Mouse (Mus musculus) left cerebral cortex, adult 8-10 months (tissue): ENCODE measurements around the gene Col11a2. TPM values are rescaled to one million over a fixed set of nuclear protein-coding genes. Genes with fewer than 3 reads are reported as not detected.

ENCODE experiments used
- DNase-seq, 2 experiments: peaks; one replicate each; pipeline ENCODE4 v3.0.0; 2022; ENCODE audit warnings: low spot score in 2 of 2
- total RNA-seq, 4 experiments: library from RNA; stranded (reverse); gene quantifications; 2 replicates each; pipeline ENCODE4 v1.2.4; 2022

Col11a2 gene
- total RNA-seq, 4 experiments from 2014 or later, result 12.6 to 18.0 (median 16.8) TPM

DNA sequence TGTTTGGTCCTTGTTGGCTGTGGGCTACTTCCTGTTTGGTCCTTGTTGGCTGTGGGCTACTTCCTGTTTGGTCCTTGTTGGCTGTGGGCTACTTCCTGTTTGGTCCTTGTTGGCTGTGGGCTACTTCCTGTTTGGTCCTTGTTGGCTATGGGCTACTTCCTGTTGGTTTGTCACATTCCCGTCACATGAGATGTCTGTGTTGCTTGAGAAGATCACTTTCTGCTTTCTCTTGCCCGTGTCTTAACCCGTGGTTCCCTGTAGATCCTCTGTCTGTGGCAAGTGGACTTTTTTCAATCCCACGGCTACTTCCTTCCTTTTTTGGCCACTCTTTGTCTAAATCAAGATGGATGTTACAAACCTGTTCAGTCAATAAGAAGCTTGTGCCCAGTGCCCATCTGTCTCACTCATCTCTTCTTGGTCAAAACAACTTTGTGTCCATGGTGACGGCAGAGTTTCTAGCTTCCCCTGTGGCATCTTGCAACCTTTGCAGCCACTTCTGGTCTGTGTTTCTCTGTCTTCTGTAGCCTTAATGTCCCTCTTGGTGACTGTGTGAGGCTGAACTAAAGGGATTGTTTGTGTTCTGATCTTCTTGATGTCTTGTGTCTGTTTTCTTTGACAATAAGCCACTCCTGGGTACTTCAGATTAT is 8.3 kb downstream of the Col11a2 start:
- DNase-seq, result no peak

DNA sequence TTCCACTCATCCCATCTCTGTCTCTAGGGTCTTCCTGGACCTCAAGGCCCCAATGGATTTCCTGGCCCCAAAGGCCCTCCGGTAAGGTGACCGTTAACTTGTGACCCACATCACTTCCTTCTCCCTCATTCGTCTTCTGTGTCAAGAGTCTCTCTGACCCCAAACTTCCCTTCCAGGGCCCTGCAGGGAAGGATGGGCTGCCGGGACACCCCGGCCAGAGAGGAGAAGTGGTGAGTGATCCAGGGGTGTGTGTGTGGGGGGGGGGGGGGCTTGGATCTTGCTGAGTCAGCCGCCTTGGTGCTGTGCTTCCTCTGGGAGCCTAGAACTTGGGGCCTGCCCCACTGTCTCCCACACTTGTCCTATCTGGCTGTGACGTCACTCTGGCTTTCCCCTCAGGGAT is 18.0 kb downstream of the Col11a2 start:
- DNase-seq, result no peak

- DNase-seq, result no peak
Measured at GRCm38 (mm10) chr17:34068864-34069263, 29.6 kb downstream of the Col11a2 start.

DNA sequence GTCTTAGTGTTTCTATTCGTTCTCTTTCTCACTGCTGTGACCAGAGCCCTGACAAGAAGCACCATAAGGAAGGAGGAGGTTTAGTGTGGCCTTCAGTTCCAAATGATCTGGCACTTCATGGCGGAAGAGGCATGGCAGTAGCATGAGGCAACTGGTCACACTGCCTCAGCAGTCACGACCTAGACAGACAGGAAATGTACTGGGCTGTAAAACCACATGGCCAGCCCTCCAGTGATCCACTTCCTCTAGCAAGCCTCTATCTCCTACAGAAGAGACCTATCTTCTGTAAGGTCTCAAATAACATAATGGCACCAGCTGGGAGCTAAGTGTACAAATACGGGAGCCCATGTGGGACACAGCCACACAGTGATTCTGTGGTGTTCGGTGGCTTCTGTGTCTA is 32.9 kb downstream of the Col11a2 start:
- DNase-seq, result no peak

- DNase-seq, result peak in 1 of 2 experiments; percentile 23
Measured at GRCm38 (mm10) chr17:34075271-34075670, 36.0 kb downstream of the Col11a2 start.

- DNase-seq, result peak in 1 of 2 experiments; percentile 37
Measured at GRCm38 (mm10) chr17:34077549-34077948, 38.3 kb downstream of the Col11a2 start.

DNA sequence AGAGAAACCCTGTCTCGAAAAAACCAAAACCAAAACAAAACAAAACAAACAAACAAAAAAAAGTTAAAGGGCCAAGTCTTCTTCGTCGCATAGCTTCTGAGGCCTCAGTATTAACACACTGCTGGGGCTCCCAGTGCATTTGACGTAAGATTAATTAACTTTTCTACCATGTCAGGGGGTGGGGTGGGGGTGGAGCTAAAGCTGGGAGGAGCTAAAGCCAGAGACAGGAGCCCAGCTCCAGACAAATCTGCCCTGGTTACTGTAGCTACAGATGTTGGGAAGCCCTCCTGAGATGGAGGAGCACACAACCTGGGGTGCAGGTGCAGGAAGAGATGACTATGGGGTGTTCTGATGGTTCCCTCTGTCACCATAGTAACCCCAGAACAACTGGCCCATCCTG is 38.9 kb downstream of the Col11a2 start:
- DNase-seq, result no peak

DNA sequence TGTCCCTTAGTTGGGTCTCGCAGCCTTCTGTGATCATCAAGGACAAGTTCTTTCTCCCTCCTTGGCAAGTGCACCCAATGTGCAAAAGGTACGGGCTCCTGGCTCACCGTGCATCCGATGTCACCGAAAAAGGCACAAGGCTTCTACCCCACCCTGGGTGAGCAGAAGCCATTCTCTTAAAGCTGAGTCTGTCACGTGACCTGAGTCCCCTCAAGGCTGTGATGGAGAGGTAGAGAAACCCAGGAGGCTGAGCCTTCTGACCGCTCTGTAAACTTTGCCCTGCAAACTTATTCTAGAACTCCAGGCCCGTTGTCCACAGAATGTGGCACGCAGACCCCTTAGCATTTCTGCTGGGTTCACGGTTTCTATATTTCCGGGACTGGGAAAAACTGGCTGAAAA is 39.8 kb downstream of the Col11a2 start:
- no peak for DNase-seq

DNA sequence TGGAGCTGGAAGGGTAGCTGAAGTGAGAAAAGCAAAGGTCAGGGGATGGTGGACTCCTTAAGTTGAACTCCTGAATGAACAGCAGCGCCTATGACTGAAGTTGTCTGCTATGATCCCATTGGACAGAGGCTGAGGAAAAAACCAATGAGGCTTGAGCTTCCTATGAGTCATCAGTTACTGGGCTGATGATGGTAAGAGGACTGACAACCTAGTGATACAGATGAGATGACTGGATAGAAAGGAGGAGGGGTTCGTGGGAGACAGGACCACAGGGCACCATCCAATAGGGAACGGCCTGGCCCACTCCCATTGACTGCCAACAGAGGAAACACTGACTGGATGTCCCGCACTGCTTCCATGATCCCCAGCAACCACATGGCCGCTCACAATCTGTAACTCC is 40.4 kb downstream of the Col11a2 start:
- peak in 1 of 2 experiments; percentile 22 for DNase-seq

DNA sequence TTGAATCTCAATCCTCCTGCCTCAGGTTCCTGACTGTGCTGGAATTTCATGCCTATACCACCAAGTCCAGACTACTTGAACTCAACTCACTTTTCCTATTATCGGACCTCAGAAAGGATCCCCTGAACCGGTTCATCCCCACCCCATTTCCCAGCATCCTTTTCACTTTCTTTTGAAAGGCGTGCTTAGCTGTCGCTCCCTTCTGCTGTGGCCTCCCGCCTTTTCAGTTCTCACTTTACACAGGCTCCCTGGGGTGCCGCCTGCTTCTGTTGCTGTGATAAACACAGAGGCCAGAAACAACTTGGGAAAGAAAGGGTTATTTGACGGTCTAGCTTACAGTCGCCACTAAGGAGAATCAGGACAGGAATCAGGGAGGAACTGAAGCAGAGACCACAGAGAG is 43.9 kb downstream of the Col11a2 start:
- no peak for DNase-seq

DNA sequence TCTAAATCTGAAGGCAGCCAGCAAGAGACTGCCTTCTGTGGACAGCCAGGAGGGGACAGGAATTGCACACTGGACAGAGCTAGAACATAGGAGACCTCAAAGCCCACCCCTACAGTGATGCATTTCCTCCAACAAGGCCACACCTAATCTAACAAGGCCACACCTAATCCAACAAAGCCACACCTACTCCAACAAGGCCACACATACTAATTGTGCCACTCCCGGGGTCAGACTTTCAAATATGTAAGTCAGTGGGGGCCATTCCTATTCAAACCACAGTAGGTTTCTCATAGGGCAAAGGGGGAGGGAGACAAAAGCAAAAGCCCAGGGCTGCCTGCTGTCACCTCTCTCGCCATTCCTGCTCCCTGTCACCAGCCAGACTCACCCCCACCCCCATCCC is 48.1 kb downstream of the Col11a2 start:
- DNase-seq, result no peak

GRCm38 (mm10) chr17:34088124-34088523 is 48.9 kb downstream of the Col11a2 start:
- no peak for DNase-seq

DNA sequence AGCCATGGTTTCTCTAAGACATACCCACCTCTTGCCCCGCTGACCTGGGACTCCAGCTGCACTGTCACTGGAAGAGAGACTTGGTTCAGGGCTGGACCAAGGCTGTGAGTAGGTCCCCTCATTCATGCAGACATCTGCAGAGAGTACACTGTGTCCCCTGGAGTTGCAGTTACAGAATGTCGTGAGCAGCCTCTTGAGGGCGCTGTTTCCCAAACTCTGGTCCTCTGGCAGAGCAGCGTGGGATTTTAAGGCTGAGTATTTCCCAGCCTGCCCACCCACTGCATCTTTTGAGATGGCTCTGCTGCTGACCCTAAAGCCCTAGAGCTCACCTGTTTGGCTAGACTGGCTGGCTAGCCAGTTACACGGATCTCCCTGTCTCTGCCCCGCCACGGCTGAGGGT is 51.7 kb downstream of the Col11a2 start:
- no peak for DNase-seq

GRCm38 (mm10) chr17:34092197-34092875 is 53.1 kb downstream of the Col11a2 start, which contains the start of gene H2-Oa:
Gene H2-Oa, plus strand, starts transcription at chr17:34092340.
- DNase-seq, result no peak

DNA sequence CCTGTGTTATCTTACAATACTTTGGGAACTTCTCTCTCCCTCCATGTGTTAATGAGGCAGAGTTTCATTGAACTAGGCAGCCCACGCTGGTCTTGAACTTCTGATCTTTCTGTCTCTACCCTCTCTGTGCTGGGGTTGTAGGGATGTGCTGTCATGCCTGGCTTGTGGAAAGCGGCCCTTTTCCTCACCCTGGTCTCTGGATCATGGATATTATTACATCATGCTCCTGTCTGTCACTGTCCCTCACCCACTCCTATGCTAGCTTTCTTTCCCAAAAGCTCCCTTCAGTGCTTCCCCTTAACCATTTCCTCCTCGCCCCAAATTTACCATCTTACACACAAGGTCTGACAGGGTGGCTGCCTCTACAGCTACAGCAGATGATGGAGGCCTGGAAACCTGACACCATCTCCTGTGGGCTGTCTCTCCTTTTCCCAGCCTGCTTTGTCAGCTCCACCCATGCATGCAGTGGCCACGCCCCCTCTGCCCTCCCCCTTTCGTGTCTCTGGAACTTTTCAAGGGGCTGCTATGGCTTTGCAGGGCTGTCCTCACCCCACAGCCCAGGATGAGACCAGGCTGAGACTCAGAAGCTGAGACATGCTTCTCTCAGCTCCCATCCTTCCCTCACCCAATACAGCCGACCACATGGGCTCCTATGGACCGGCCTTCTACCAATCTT is 54.1 kb downstream of the Col11a2 start:
- DNase-seq, result no peak

DNA sequence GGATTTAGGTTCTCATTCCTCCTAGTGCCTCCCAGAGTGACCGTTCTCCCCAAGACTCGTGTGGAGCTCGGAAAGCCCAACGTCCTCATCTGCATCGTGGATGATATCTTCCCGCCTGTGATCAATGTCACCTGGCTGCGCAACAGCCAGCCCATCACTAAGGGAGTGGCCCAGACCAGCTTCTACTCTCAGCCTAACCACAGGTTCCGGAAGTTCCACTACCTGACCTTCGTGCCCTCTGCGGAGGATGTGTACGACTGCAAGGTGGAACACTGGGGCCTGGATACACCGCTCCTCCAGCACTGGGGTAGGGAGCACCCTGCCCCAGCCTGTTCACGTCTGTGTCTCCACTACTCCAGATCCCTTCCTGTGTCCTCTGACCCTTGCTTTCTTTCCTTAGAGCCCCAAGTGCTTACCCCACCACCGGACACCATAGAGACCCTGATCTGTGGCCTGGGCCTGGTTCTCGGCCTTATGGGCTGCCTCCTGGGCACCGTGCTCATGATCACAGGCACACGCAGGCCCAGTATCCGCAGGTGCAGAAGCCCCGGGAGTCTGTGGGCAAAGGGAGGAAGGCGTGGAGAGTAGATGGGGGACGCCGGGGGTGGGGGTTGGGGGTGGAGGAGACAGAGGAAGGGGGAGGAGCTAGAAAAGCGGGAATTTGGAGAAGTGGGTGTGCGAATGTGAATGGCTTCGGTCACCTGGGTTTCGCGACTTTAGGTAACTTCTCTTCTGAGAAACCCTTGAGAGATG is 55.2 kb downstream of the Col11a2 start:
- no peak for DNase-seq

DNA sequence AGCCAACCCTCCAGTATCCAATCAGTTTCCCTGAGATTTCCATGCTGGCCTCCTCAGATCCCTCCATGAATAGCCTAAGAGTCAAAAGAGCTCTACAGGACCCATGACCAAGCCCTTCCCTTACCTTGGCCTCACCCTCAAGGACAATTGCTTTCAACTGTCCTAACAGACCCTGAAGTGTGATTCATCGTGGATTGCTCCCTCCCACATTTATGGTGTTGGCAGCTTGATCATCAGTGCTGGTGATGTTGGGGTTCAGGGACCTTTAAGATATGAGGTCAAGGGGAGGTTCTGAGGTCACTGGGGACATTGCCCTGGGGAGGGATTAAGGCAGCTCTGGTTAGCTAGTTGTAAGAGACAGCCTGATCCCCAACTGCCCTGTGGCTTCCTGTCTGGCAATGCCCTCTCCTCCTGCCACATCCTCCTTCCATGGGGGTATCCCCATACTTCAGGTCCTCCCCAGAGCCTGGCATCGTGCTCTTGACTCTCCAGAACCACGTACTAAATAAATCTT is 57.3 kb downstream of the Col11a2 start:
- no peak for DNase-seq

DNA sequence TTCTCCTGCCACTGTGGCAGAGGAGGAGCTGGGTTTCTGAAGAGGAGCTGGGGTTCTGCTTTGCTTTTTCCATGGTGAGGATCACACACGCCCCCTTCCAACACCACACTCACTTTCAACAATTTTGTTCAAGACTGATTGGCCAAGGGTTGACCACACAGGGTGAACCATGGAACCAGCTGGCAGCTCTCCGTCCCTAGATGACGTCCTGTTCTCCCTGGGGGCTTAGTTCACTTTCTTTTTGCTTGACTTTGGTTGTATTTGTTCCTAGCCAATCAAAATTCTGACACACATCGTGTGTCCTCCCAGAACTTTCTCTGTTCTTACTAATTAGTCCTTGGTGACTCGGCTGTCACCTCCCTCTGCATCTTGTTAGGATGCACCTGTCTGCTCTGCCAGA is 58.0 kb downstream of the Col11a2 start:
- no peak for DNase-seq

- DNase-seq, result no peak
Measured at GRCm38 (mm10) chr17:34098709-34099479, 59.7 kb downstream of the Col11a2 start.

GRCm38 (mm10) chr17:34099531-34099930 is 60.3 kb downstream of the Col11a2 start:
- no peak for DNase-seq

DNA sequence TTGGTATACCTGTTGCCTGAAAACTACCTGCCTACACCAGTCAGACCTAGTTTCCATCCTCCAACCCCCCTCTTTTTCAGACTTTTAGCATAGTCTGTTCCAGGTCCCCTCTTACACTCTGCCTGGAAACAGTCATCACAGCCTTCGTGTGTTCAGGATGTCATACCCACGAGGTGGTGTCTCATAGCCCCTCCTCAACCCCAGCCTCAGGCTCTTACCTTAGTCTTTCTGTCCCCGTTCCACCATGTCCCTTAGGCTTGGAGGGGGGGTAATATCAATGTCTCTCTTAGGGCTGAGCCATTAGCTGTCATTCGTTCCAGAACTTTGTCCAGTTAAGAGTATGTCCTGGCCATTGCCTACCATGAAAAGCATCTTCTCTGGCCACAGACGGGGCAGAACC is 61.9 kb downstream of the Col11a2 start:
- no peak for DNase-seq
